Mouse (Mus musculus): ENCODE results near the gene Stk24.

DNA sequence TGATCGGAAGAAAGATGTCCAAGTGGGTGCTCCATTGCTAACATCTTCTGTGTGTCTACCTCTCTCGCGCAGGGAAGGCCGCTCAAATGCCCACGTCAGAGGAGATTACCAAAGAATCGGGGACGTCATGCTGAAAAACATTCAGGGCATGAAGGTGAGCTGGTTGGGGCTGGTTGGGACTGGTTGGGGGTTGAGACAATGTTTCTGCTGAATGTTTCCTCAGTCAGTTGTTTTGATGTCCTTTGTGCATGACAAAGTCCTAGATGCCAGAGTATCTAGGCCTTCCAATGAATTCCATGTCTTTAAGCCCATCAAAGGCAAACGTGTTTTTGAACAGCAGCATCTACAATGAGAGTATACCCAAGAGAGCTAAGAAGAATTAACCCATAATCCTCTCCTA, 112.0 kb downstream of the Stk24 start:
- no peak for TF ChIP-seq CTCF (conservative IDR thresholded peaks at IDR 0.05; ENCODE audit: low read length)
- TF ChIP-seq NANOG (IDR thresholded peaks at IDR 0.05; ENCODE audit: borderline replicate concordance, low read length), result no peak
- no peak for TF ChIP-seq POU5F1 (IDR thresholded peaks at IDR 0.05; ENCODE audit: borderline replicate concordance, low read length)
